Mouse (Mus musculus) hindbrain, embryonic 10.5 days (tissue): Measurements from ENCODE around the gene Tmem131. TPM values are rescaled to one million over a fixed set of nuclear protein-coding genes. Genes with fewer than 3 reads are reported as not detected.

Experiments
- DNase-seq: peaks from one replicate; pipeline ENCODE4 v3.0.0-alpha.2; 2017; ENCODE audit warnings: low spot score
- H3K27ac ChIP-seq: fragments of 300-500 bp; sonication (generic); 2 replicates; pipeline ENCODE4 v1.5.1; 2016; ENCODE audit warnings: mild to moderate bottlenecking, moderate library complexity
- H3K27me3 ChIP-seq: fragments of 300-500 bp; sonication (generic); 2 replicates; pipeline ENCODE4 v1.6.1; 2016; ENCODE audit warnings: mild to moderate bottlenecking; ENCODE audit not compliant: poor library complexity, insufficient read depth, severe bottlenecking
- H3K36me3 ChIP-seq: fragments of 300-500 bp; sonication (generic); 2 replicates; pipeline ENCODE4 v1.6.1; 2016; ENCODE audit warnings: mild to moderate bottlenecking, moderate library complexity
- H3K4me1 ChIP-seq: fragments of 300-500 bp; sonication (generic); replicated peaks from 2 replicates; pipeline ENCODE4 v1.6.1; 2016; ENCODE audit warnings: mild to moderate bottlenecking
- H3K4me3 ChIP-seq: fragments of 300-500 bp; sonication (generic); 2 replicates; pipeline ENCODE4 v1.5.1; 2016; ENCODE audit warnings: mild to moderate bottlenecking, moderate library complexity
- H3K9me3 ChIP-seq: fragments of 300-500 bp; sonication (generic); 2 replicates; pipeline ENCODE4 v1.6.1; 2016; ENCODE audit warnings: mild to moderate bottlenecking, moderate library complexity
- WGBS: fragments of 180-500 bp; shearing (Covaris S2); methylation state at CpG from one replicate; pipeline ENCODE4 v1.1.7; 2016; 5-methylcytosine and 5-hydroxymethylcytosine counted together
- polyA plus RNA-seq: library from polyadenylated mRNA; unstranded; fragments of >200 nt; fragmentation: Nextera tagmentation; extraction: Ambion mirVana; gene quantifications from 2 replicates; pipeline ENCODE4 v1.2.1, GENCODE M21; 2016

The Tmem131 gene
- 11.0 and 12.7 TPM in 2 replicates for polyA plus RNA-seq

- Histone ChIP-seq H3K4me3 (no peak within 1 kb of the TSS), H3K4me1 (peaks cover 6% of the 10 kb centered on the region; the same call in 1 of the 2 replicates), H3K27me3 (no peaks in the 10 kb centered on the region), H3K36me3 (no peaks in the 10 kb centered on the region), H3K9me3 (no peaks in the 10 kb centered on the region), H3K27ac (no peak within 1 kb of the TSS)
- DNase-seq: no peak
- 62% methylated on average over 5 of the region's 5 CpGs for WGBS
Observed at GRCm38 (mm10) chr1:36943653-36944052, at the start of gene Tmem131. Gene Tmem131, minus strand, starts transcription at chr1:36943666.

- H3K36me3 ChIP-seq: no peaks in the 10 kb centered on the region
- no peak for DNase-seq
- H3K9me3 ChIP-seq: no peaks in the 10 kb centered on the region
- WGBS: 85% methylated on average over 6 of the region's 6 CpGs
- no peak overlapping the region for H3K4me3 ChIP-seq
- peaks cover 14% of the 10 kb centered on the region for H3K27me3 ChIP-seq
- H3K4me1 ChIP-seq: peaks cover 21% of the 10 kb centered on the region
- H3K27ac ChIP-seq: no peak overlapping the region
Observed at GRCm38 (mm10) chr1:36988561-36988960, 45.1 kb upstream of the Tmem131 start.

DNA sequence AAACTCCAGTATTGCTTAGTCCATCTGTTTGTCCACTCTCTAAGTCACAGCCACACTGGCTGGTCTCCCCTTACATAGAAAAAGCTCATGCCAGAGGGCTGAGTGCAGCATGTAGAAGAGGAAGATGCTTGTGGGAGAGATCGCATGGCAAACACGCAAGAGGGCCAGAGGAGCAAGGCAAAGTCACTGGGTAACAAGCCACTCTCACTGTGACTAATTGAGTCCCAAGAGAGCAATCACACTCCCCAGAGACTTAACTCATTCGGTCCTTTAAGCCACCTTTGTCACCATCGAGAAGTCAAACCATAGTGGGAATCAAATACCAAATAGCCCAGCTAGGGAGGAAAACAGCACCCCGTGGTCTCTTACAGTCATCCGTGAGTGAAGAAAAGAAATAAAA is 44.7 kb upstream of the Tmem131 start:
- peaks cover 14% of the 10 kb centered on the region for H3K27me3 ChIP-seq
- no peak overlapping the region for H3K27ac ChIP-seq
- no peaks in the 10 kb centered on the region for H3K9me3 ChIP-seq
- no peak for DNase-seq
- 89% methylated on average over 6 of the region's 6 CpGs for WGBS
- H3K36me3 ChIP-seq: no peaks in the 10 kb centered on the region
- H3K4me3 ChIP-seq: no peak overlapping the region
- peaks cover 21% of the 10 kb centered on the region for H3K4me1 ChIP-seq

GRCm38 (mm10) chr1:36987172-36988148 is 44.0 kb upstream of the Tmem131 start:
- peak overlapping the region; percentile 64 for H3K27ac ChIP-seq
- H3K36me3 ChIP-seq: no peaks in the 10 kb centered on the region
- no peak overlapping the region for H3K4me3 ChIP-seq
- no peak for DNase-seq
- WGBS: 78% methylated on average over 10 of the region's 10 CpGs
- H3K27me3 ChIP-seq: peaks cover 14% of the 10 kb centered on the region
- H3K4me1 ChIP-seq: peaks cover 21% of the 10 kb centered on the region
- H3K9me3 ChIP-seq: no peaks in the 10 kb centered on the region

DNA sequence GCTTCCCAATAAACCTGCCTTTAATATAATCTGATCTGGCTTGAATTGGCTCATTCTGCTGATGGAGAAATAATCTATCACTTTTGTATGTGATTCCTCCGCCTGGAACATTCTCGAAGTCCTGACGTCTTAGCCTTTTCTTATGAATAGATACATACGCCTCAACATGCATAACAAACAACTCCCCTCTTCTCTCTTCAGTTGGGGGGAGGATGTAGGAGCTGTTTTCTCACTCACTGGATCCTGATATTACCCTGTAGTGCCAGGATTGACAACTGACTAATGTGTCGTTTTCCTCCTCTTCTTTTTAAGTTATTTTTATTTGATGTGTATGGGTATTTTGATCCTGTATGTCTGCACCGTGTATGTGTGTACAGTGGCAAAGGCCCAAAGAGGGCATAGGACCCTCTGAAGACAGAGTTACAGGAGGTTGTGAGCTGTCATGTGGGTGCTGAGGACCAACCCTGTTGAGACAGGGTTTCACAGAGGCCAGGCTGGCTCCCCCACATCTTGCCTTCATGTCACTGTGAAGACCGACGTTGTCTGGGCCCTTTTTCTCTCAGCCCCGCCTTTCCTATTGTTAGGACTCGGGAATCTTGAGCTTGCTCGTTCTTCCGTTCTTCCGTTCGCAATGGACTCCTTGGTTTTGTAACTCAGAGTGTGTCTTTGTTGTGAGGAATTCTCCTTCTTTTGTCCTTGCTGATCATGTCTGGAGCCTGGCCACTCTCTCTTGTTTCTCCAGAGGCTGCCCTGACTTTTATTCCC is 43.1 kb upstream of the Tmem131 start:
- Histone ChIP-seq H3K36me3 (no peaks in the 10 kb centered on the region), H3K4me3 (no peak overlapping the region), H3K27me3 (peaks cover 14% of the 10 kb centered on the region), H3K27ac (peak overlapping the region; percentile 64), H3K9me3 (no peaks in the 10 kb centered on the region), H3K4me1 (peaks cover 21% of the 10 kb centered on the region)
- DNase-seq: peak; percentile 17
- WGBS: 38% methylated on average over 14 of the region's 14 CpGs

DNA sequence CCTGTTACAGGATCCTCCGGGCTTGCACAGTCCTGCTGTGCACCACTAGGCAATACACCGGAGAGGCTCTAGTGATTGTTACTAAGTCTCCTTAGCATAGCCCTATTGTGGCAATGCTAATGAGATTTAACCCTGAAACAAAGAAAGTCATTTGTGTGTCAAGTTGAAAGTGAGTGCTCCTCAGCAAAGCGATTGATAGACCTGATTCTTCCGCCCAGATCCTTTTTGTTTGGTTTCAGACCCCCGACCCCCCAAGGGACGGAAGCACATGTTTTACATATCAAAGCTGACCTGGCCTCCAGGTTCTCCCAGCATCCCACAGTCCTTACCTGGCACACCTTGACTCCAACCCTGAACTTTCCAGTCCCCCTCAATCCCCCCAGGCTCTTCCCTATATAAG is 42.4 kb upstream of the Tmem131 start:
- 16% methylated on average over 6 of the region's 6 CpGs for WGBS
- H3K27ac ChIP-seq: no peak overlapping the region
- no peak for DNase-seq
- peaks cover 21% of the 10 kb centered on the region for H3K4me1 ChIP-seq
- peaks cover 14% of the 10 kb centered on the region for H3K27me3 ChIP-seq
- no peaks in the 10 kb centered on the region for H3K9me3 ChIP-seq
- no peak overlapping the region for H3K4me3 ChIP-seq
- H3K36me3 ChIP-seq: no peaks in the 10 kb centered on the region

DNA sequence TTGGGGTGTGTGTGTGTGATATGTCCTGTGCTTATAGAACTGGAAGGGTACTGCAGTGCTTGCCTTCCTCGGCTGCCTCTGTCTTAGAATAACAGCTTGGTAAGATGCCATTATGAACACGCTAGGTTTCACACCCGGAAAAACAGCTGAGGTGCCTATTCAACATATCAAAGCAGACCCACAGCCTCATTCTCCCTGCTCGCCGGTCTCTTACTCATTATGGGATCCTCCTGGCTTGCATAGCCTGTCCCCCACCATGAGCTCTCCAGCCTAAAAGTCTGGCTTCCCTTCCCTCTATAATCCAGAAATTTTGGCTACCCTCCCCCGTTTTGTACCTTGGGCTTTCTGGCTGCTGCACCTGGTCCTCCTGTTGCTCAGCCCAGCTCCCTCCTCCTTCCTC is 40.9 kb upstream of the Tmem131 start:
- Histone ChIP-seq H3K9me3 (no peaks in the 10 kb centered on the region), H3K36me3 (no peaks in the 10 kb centered on the region), H3K27me3 (peaks cover 14% of the 10 kb centered on the region), H3K4me1 (peaks cover 21% of the 10 kb centered on the region), H3K27ac (no peak overlapping the region), H3K4me3 (no peak overlapping the region)
- 35% methylated on average over 6 of the region's 6 CpGs for WGBS
- no peak for DNase-seq

DNA sequence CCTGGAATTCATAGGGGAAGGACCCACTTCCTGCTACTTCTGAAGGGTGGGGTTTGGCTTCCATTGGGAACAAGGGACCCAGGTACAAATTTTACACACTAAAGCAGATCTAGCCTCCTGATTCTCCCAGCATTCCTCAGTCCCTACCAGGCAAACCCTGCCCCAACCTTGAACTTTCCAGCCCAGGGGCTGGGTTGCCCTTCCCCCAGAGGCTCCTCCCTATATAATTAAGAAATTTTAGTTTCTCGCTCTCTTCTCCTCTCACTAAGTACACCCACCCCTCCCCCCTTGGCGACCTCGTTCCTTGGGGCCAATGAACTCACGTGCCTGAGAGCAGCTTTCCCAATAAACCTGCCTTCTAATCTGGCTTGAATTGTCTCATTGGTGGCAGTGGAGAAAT is 40.3 kb upstream of the Tmem131 start:
- H3K4me1 ChIP-seq: peaks cover 21% of the 10 kb centered on the region
- 42% methylated on average over 4 of the region's 4 CpGs for WGBS

GRCm38 (mm10) chr1:36982191-36982961 is 38.9 kb upstream of the Tmem131 start:
- Histone ChIP-seq H3K4me3 (no peak overlapping the region), H3K9me3 (no peaks in the 10 kb centered on the region), H3K27ac (no peak overlapping the region), H3K36me3 (no peaks in the 10 kb centered on the region), H3K4me1 (peaks cover 18% of the 10 kb centered on the region), H3K27me3 (peaks cover 14% of the 10 kb centered on the region)
- 89% methylated on average over 9 of the region's 9 CpGs for WGBS
- no peak for DNase-seq

More for the DNA sequence above, 40.3 kb upstream of the Tmem131 start:
- DNase-seq: no peak
- Histone ChIP-seq H3K36me3 (no peaks in the 10 kb centered on the region), H3K27me3 (peaks cover 14% of the 10 kb centered on the region), H3K4me3 (no peak overlapping the region), H3K27ac (no peak overlapping the region), H3K9me3 (no peaks in the 10 kb centered on the region)

DNA sequence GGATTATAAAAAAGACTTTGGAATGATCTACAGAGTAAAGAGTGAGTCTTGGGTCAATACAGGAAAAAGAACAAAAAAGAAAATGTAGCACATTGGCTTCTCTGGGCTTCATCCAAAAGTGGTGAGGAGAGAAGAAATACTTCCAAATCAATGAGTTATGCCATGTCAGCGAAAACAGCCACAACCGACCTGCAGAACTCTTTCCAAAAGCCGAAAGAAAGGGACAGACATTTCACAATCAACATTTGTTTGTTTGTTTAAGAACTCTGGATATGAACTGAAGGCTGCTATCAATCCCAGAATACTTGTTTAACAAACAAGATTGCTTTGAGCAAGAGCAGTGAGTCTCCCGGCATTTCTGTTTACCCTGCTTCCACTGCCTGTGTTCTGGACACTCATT is 33.3 kb upstream of the Tmem131 start:
- Histone ChIP-seq H3K27ac (no peak overlapping the region), H3K9me3 (no peaks in the 10 kb centered on the region), H3K4me1 (no peaks in the 10 kb centered on the region), H3K27me3 (no peaks in the 10 kb centered on the region), H3K4me3 (no peak overlapping the region), H3K36me3 (no peaks in the 10 kb centered on the region)
- no peak for DNase-seq
- WGBS: 84% methylated on average over 4 of the region's 4 CpGs

DNA sequence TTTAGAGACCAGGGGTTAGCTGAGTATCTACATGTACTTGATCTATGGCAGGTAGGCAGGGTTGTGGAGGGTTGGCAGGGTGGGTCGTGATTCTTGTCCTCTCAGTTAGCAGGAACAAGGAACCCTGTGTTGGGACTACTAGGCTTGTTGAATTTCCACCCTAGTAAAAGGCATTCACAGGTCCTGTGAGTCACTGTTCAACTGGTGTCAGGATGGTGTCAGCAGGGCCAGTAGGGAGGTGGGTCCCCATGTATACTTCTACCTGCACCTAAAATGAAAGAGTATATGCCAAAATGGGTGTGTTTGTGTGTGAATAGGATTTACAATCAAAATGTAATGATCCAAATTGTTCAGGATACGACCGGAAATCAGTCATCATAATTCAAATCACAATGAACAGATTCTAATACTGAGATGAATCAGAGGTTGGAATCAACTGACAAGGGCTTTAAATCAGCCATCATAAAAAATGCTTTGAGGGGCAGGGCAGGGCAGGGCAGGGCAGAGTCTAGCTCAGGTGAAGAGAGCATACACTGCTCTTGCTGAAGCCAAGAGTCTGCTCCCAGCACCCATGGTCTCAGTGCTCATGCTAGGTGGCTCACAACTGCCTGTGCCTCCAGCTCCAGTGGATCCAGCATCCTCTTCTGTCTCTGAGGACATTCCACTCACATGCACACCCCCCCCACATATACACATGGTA is 27.6 kb upstream of the Tmem131 start:
- DNase-seq: no peak
- H3K4me1 ChIP-seq: no peaks in the 10 kb centered on the region
- 92% methylated on average over 3 of the region's 3 CpGs for WGBS
- H3K27ac ChIP-seq: no peak overlapping the region
- no peak overlapping the region for H3K4me3 ChIP-seq
- no peaks in the 10 kb centered on the region for H3K36me3 ChIP-seq
- no peaks in the 10 kb centered on the region for H3K9me3 ChIP-seq
- H3K27me3 ChIP-seq: no peaks in the 10 kb centered on the region

DNA sequence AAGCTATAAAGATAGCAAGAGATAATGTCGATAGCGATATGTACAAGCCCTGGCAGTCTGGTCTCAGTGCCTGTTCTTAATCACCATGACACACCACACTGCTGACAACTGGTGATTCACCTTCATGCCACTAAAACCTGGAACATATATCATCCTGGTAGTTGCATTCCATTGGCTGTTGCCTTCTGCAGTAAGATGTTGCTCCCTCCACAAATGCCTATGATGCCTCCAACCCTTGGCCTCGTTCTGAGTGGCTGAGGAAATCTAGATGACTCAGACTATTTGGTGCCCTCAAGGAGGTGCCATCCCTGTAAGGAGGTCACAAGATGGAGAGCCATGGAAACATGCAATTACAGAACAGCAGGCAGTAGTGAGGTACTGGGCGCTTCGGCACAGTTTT is 22.4 kb upstream of the Tmem131 start:
- WGBS: 91% methylated on average over 5 of the region's 5 CpGs
- no peak for DNase-seq
- H3K36me3 ChIP-seq: no peaks in the 10 kb centered on the region
- no peak overlapping the region for H3K27ac ChIP-seq
- H3K4me3 ChIP-seq: no peak overlapping the region
- H3K9me3 ChIP-seq: no peaks in the 10 kb centered on the region
- H3K4me1 ChIP-seq: no peaks in the 10 kb centered on the region
- H3K27me3 ChIP-seq: no peaks in the 10 kb centered on the region
